Mouse (Mus musculus): Measurements from ENCODE around the gene Atg7. TPM values are rescaled to one million over a fixed set of nuclear protein-coding genes. Genes with fewer than 3 reads are reported as not detected.

Gene Atg7
- polyA plus RNA-seq, 1 experiment = 16.0 TPM

DNA sequence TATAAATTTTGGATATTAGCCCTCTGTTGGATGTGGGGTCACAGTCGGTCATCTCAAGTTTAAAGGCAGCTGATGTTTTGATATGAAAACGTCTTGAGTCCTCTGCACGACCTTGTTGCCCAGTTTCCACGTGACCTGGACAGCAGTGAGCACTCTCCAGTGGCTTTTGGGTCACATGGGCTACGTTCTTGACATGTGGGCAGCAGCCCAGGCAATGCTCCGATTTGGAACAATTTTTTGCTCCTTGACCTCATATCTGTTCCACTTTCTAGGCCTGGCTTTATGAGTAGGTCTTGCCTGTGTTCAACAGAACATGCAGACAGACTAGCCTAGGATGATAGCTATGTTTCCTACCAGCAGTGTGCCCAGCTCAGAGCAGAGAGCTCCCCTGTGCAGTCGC lies 115.9 kb downstream of the Atg7 start:
- WGBS = 76% methylated on average over 7 of the region's 7 CpGs

DNA sequence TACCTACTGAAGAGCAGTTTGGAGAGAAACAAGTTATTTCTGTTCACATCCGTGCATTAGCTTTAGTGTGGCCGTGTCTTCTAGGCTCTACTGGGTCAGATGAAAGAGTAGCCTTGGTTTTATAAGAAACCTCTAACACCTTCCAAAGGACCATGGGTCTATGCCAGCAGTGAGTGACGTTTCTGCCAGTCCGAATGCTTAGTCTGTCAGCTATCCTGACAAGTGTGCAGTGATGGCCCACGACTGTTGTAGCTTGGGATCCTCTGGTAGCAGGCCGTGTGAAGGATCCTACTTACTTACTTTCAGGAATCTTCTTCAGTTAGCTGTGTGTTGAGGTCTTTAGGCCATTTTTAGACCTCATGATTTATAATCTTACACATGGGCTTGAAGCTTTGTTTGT lies 123.4 kb downstream of the Atg7 start:
- H3K27me3 ChIP-seq (ENCODE audit: control insufficient read depth, insufficient read depth, low read length) = no peaks in the 10 kb centered on the region
- H3K4me1 ChIP-seq (ENCODE audit: control insufficient read depth, insufficient read depth, insufficient read length, low read length) = no peaks in the 10 kb centered on the region
- H3K27ac ChIP-seq (ENCODE audit: insufficient read depth, low read depth, low read length) = no peak overlapping the region
- TF ChIP-seq CTCF (IDR thresholded peaks at IDR 0.05; ENCODE audit: extremely low read depth, insufficient read length, insufficient replicate concordance, low read depth, low read length) (no peak), POLR2A (IDR thresholded peaks at IDR 0.05; ENCODE audit: low read depth, low read length) (no peak)
- WGBS = 98% methylated on average over 6 of the region's 6 CpGs
- no peak overlapping the region for H3K4me3 ChIP-seq (ENCODE audit: low read depth, low read length)
- no peaks in the 10 kb centered on the region for H3K36me3 ChIP-seq (ENCODE audit: control insufficient read depth, insufficient read depth, low read length)

More for the DNA sequence above, 115.9 kb downstream of the Atg7 start:
- no peak overlapping the region for H3K4me3 ChIP-seq (ENCODE audit: low read depth, low read length)
- H3K27ac ChIP-seq (ENCODE audit: insufficient read depth, low read depth, low read length) = no peak overlapping the region
- no peak for TF ChIP-seq POLR2A (IDR thresholded peaks at IDR 0.05; ENCODE audit: low read depth, low read length)
- no peak for TF ChIP-seq CTCF (IDR thresholded peaks at IDR 0.05; ENCODE audit: extremely low read depth, insufficient read length, insufficient replicate concordance, low read depth, low read length)
- H3K4me1 ChIP-seq (ENCODE audit: control insufficient read depth, insufficient read depth, insufficient read length, low read length) = no peaks in the 10 kb centered on the region
- no peaks in the 10 kb centered on the region for H3K27me3 ChIP-seq (ENCODE audit: control insufficient read depth, insufficient read depth, low read length)
- no peaks in the 10 kb centered on the region for H3K36me3 ChIP-seq (ENCODE audit: control insufficient read depth, insufficient read depth, low read length)

DNA sequence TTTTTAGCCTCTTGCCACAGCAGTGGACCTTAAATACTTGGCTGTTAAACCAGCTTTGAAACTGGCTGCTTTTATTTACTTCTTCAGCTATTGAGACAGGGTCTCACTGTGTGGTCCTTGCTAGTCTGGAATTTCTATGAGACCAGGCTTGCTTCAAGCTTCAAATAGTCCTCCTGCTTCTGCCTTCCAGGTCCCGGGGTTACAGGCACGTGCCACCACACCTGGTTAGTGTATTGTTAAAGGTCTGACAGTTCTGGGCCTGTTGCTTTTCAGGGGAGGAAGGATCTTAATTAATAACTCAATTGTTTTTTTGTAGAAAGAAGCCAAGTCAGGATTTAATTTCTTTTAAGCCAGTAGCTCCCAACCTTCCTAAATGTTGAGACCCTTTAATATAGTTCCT lies 124.8 kb downstream of the Atg7 start:
- 91% methylated on average over 2 of the region's 2 CpGs for WGBS
- TF ChIP-seq POLR2A (IDR thresholded peaks at IDR 0.05; ENCODE audit: low read depth, low read length) = no peak
- no peak for TF ChIP-seq CTCF (IDR thresholded peaks at IDR 0.05; ENCODE audit: extremely low read depth, insufficient read length, insufficient replicate concordance, low read depth, low read length)
- H3K4me3 ChIP-seq (ENCODE audit: low read depth, low read length) = no peak overlapping the region
- H3K27ac ChIP-seq (ENCODE audit: insufficient read depth, low read depth, low read length) = no peak overlapping the region
- H3K27me3 ChIP-seq (ENCODE audit: control insufficient read depth, insufficient read depth, low read length) = no peaks in the 10 kb centered on the region
- H3K36me3 ChIP-seq (ENCODE audit: control insufficient read depth, insufficient read depth, low read length) = no peaks in the 10 kb centered on the region
- no peaks in the 10 kb centered on the region for H3K4me1 ChIP-seq (ENCODE audit: control insufficient read depth, insufficient read depth, insufficient read length, low read length)

DNA sequence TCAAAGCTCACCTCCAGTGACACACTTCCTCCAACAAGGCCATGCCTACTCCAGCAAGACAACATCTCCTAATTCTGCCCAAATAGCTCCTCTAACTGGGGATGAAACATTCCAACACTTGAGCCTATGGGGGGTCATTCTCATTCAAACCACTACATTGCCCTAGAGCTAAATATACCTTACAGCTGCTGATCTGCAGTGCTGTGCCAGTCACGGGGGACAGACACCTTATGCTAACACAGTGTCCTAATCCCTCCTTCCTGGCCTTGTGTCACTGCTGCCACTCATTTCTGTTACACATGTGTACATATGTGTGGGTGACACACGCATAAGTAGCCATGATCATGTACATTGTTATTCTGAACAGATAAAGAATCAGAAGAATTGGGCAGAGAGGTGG lies 127.4 kb downstream of the Atg7 start:
- 86% methylated on average over 2 of the region's 2 CpGs for WGBS
- H3K27me3 ChIP-seq (ENCODE audit: control insufficient read depth, insufficient read depth, low read length) = no peaks in the 10 kb centered on the region
- H3K4me3 ChIP-seq (ENCODE audit: low read depth, low read length) = no peak overlapping the region
- TF ChIP-seq POLR2A (IDR thresholded peaks at IDR 0.05; ENCODE audit: low read depth, low read length) (no peak), CTCF (IDR thresholded peaks at IDR 0.05; ENCODE audit: extremely low read depth, insufficient read length, insufficient replicate concordance, low read depth, low read length) (no peak)
- no peaks in the 10 kb centered on the region for H3K4me1 ChIP-seq (ENCODE audit: control insufficient read depth, insufficient read depth, insufficient read length, low read length)
- no peak overlapping the region for H3K27ac ChIP-seq (ENCODE audit: insufficient read depth, low read depth, low read length)
- no peaks in the 10 kb centered on the region for H3K36me3 ChIP-seq (ENCODE audit: control insufficient read depth, insufficient read depth, low read length)

DNA sequence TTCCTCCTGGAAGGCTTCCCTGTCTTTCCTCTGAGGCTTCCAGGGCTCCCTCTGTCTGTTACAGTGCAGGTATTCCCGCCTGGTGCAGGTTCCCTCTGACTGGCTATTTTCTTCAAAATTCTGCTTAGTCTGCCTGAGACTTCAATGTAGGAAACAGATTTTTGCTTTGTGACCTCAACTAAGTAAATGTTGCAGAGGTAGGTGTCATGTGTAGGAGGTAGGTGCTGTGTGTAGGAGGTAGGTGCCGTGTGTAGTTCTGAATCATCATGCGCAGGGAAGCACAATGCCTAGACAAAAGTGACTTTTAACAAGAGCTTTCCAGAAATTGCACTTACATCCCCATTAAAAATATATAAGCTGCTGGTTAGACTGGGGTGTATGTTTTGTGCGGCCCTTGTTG lies 128.6 kb downstream of the Atg7 start:
- H3K4me1 ChIP-seq (ENCODE audit: control insufficient read depth, insufficient read depth, insufficient read length, low read length) = no peaks in the 10 kb centered on the region
- no peak overlapping the region for H3K27ac ChIP-seq (ENCODE audit: insufficient read depth, low read depth, low read length)
- H3K27me3 ChIP-seq (ENCODE audit: control insufficient read depth, insufficient read depth, low read length) = no peaks in the 10 kb centered on the region
- no peak overlapping the region for H3K4me3 ChIP-seq (ENCODE audit: low read depth, low read length)
- TF ChIP-seq POLR2A (IDR thresholded peaks at IDR 0.05; ENCODE audit: low read depth, low read length) = no peak
- no peak for TF ChIP-seq CTCF (IDR thresholded peaks at IDR 0.05; ENCODE audit: extremely low read depth, insufficient read length, insufficient replicate concordance, low read depth, low read length)
- WGBS = 89% methylated on average over 4 of the region's 4 CpGs
- no peaks in the 10 kb centered on the region for H3K36me3 ChIP-seq (ENCODE audit: control insufficient read depth, insufficient read depth, low read length)

DNA sequence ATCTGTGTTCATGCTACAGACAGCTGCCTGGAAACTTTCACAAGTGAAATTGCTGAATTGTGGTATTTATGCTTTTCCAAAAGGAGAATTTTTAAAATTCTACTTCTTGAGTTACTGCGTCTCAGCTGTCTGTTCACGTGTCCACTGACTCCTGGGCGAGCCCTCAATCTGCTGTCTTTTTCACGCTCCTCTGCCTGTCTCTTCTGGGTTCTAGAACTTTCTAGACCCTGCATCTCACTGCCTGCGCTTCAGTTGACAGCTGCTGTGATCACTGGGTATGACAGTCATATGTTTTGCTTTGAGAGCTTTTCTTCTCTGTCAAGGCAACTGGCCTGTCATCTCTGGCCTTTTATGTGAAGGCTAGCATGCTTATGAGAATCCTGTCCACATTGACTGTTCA lies 132.3 kb downstream of the Atg7 start:
- no peak overlapping the region for H3K27ac ChIP-seq (ENCODE audit: insufficient read depth, low read depth, low read length)
- H3K36me3 ChIP-seq (ENCODE audit: control insufficient read depth, insufficient read depth, low read length) = no peaks in the 10 kb centered on the region
- 97% methylated on average over 5 of the region's 5 CpGs for WGBS
- no peaks in the 10 kb centered on the region for H3K4me1 ChIP-seq (ENCODE audit: control insufficient read depth, insufficient read depth, insufficient read length, low read length)
- no peak overlapping the region for H3K4me3 ChIP-seq (ENCODE audit: low read depth, low read length)
- H3K27me3 ChIP-seq (ENCODE audit: control insufficient read depth, insufficient read depth, low read length) = no peaks in the 10 kb centered on the region
- no peak for TF ChIP-seq POLR2A (IDR thresholded peaks at IDR 0.05; ENCODE audit: low read depth, low read length)
- no peak for TF ChIP-seq CTCF (IDR thresholded peaks at IDR 0.05; ENCODE audit: extremely low read depth, insufficient read length, insufficient replicate concordance, low read depth, low read length)

DNA sequence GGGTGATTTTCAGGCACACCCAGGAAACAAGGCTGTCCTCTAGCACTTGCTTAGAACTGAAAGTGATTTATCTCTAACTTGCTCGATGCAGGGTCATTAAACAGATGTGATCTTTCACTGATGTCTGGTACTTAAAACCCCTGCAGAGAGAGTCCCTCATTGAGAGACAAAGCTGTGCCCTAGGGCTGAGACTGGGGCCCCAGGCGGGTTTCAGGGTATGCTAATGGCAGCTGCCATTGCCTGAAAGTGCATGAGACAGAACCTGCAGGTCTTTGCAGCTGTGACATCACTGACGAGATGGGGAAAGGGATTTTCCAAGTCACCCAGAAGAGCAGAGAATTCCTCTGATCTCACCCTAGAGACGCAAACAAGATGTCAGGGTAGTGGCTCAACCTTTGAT lies 135.0 kb downstream of the Atg7 start:
- 62% methylated on average over 4 of the region's 4 CpGs for WGBS
- no peaks in the 10 kb centered on the region for H3K4me1 ChIP-seq (ENCODE audit: control insufficient read depth, insufficient read depth, insufficient read length, low read length)
- no peak overlapping the region for H3K27ac ChIP-seq (ENCODE audit: insufficient read depth, low read depth, low read length)
- no peaks in the 10 kb centered on the region for H3K27me3 ChIP-seq (ENCODE audit: control insufficient read depth, insufficient read depth, low read length)
- no peaks in the 10 kb centered on the region for H3K36me3 ChIP-seq (ENCODE audit: control insufficient read depth, insufficient read depth, low read length)
- TF ChIP-seq POLR2A (IDR thresholded peaks at IDR 0.05; ENCODE audit: low read depth, low read length) (no peak), CTCF (IDR thresholded peaks at IDR 0.05; ENCODE audit: extremely low read depth, insufficient read length, insufficient replicate concordance, low read depth, low read length) (no peak)
- H3K4me3 ChIP-seq (ENCODE audit: low read depth, low read length) = no peak overlapping the region

DNA sequence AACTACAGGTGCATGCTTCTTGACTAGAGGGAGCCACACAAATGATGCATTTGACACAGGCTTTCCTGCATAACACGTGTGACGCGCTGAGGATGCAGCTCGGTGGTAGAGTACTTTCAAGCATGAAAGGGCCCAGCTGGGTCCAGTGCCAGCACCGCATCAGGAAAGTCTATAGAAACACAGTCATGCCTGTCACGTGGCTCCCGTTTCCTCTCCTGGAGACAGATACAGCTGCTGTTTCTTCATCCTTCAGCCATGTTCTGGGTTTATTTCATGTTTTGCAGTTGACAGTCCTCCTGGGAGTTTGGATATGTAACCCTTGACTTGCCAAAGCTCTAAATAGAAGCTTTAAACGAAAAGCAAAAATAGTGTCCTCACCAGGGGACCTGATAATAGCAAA lies 135.8 kb downstream of the Atg7 start:
- H3K27me3 ChIP-seq (ENCODE audit: control insufficient read depth, insufficient read depth, low read length) = no peaks in the 10 kb centered on the region
- no peak overlapping the region for H3K4me3 ChIP-seq (ENCODE audit: low read depth, low read length)
- H3K4me1 ChIP-seq (ENCODE audit: control insufficient read depth, insufficient read depth, insufficient read length, low read length) = no peaks in the 10 kb centered on the region
- TF ChIP-seq POLR2A (IDR thresholded peaks at IDR 0.05; ENCODE audit: low read depth, low read length) = no peak
- no peak for TF ChIP-seq CTCF (IDR thresholded peaks at IDR 0.05; ENCODE audit: extremely low read depth, insufficient read length, insufficient replicate concordance, low read depth, low read length)
- WGBS = 90% methylated on average over 8 of the region's 8 CpGs
- no peaks in the 10 kb centered on the region for H3K36me3 ChIP-seq (ENCODE audit: control insufficient read depth, insufficient read depth, low read length)
- no peak overlapping the region for H3K27ac ChIP-seq (ENCODE audit: insufficient read depth, low read depth, low read length)

All from small intestine, adult 2 months (tissue).